Mouse (Mus musculus): ENCODE measurements around the gene Olfr1413.

- TF ChIP-seq CTCF (IDR thresholded peaks at IDR 0.05; ENCODE audit: extremely low read depth, insufficient read depth, low read length) (no peak), POLR2A (IDR thresholded peaks at IDR 0.05; ENCODE audit: extremely low read depth, insufficient read depth, low read length) (no peak)
These were observed 36.6 kb downstream of the Olfr1413 start for GRCm38 (mm10) chr1:92607711-92608110.

All from cortical plate, adult 2 months (tissue).